Mouse (Mus musculus) embryo, embryonic 9.5 days (tissue): Measurements from ENCODE around the gene Cacna1d.

ENCODE experiments used
- DNase-seq: peaks from one replicate; pipeline ENCODE4 v3.0.0-alpha.2; 2017; ENCODE audit errors: extremely low spot score

Gene Cacna1d

GRCm38 (mm10) chr14:30491342-30491741 lies at the start of gene Cacna1d:
Cacna1d (minus strand) TSS chr14:30491455.
- DNase-seq = no peak

GRCm38 (mm10) chr14:30533780-30534450 lies 42.7 kb upstream of the Cacna1d start:
- no peak for DNase-seq

- no peak for DNase-seq
These were observed 40.6 kb upstream of the Cacna1d start for GRCm38 (mm10) chr14:30531896-30532295.

GRCm38 (mm10) chr14:30531431-30531830 lies 40.2 kb upstream of the Cacna1d start:
- DNase-seq = no peak

GRCm38 (mm10) chr14:30530726-30531269 lies 39.5 kb upstream of the Cacna1d start:
- DNase-seq = no peak

- DNase-seq = no peak
These were observed 38.2 kb upstream of the Cacna1d start for GRCm38 (mm10) chr14:30529454-30529853.

GRCm38 (mm10) chr14:30528961-30529360 lies 37.7 kb upstream of the Cacna1d start:
- DNase-seq = no peak

GRCm38 (mm10) chr14:30528392-30528791 lies 37.1 kb upstream of the Cacna1d start:
- no peak for DNase-seq

GRCm38 (mm10) chr14:30523356-30523755 lies 32.1 kb upstream of the Cacna1d start:
- no peak for DNase-seq

- DNase-seq = no peak
These were observed 28.1 kb upstream of the Cacna1d start for GRCm38 (mm10) chr14:30519323-30519722.

- peak; percentile 18 for DNase-seq
These were observed 24.9 kb upstream of the Cacna1d start for GRCm38 (mm10) chr14:30515931-30516723.

- DNase-seq = no peak
These were observed 21.6 kb upstream of the Cacna1d start for GRCm38 (mm10) chr14:30512896-30513295.

- DNase-seq = no peak
These were observed 19.0 kb upstream of the Cacna1d start for GRCm38 (mm10) chr14:30510214-30510763.

- no peak for DNase-seq
These were observed 13.7 kb upstream of the Cacna1d start for GRCm38 (mm10) chr14:30504990-30505389.

- DNase-seq = no peak
These were observed 6.9 kb upstream of the Cacna1d start for GRCm38 (mm10) chr14:30498202-30498601.

GRCm38 (mm10) chr14:30494998-30495397 lies 3.7 kb upstream of the Cacna1d start:
- DNase-seq = no peak

GRCm38 (mm10) chr14:30493276-30493675 lies 2.0 kb upstream of the Cacna1d start:
- no peak for DNase-seq

GRCm38 (mm10) chr14:30479361-30479948 lies 11.8 kb downstream of the Cacna1d start, which contains the start of gene Dcp1a:
Dcp1a (plus strand) TSS chr14:30479535.
- peak; percentile 96 for DNase-seq

- no peak for DNase-seq
These were observed 16.8 kb downstream of the Cacna1d start for GRCm38 (mm10) chr14:30474416-30474815.

- no peak for DNase-seq
These were observed 17.6 kb downstream of the Cacna1d start for GRCm38 (mm10) chr14:30473605-30474004.

GRCm38 (mm10) chr14:30463312-30463711 lies 27.9 kb downstream of the Cacna1d start:
- no peak for DNase-seq

GRCm38 (mm10) chr14:30459891-30460523 lies 31.2 kb downstream of the Cacna1d start:
- peak; percentile 70 for DNase-seq
